Mouse (Mus musculus): ENCODE results near the gene Bicc1. TPM values are rescaled to one million over a fixed set of nuclear protein-coding genes. Genes with fewer than 3 reads are reported as not detected.
"Not testable (repeated sequence)": the region's sequence is repeated elsewhere in the genome, so short reads cannot be mapped to it uniquely, and the experiment has no call there.

The Bicc1 gene
- polyA plus RNA-seq, 1 experiment from 2014 or later: 3.7 TPM

GRCm38 (mm10) chr10:70968848-70969683, 190.4 kb downstream of the Bicc1 start:
- no peak overlapping the region for H3K4me2 ChIP-seq (replicated peaks)
- 82% methylated on average over 13 of the region's 13 CpGs for WGBS
- no peak overlapping the region for H3K4me3 ChIP-seq
- ATAC-seq (replicated peaks): no peak
- H3K9ac ChIP-seq (replicated peaks): no peak overlapping the region
- H3K27me3 ChIP-seq: no peaks in the 10 kb centered on the region
- no peaks in the 10 kb centered on the region for H3K36me3 ChIP-seq
- no peaks in the 10 kb centered on the region for H3K4me1 ChIP-seq
- no peak overlapping the region for H3K27ac ChIP-seq (replicated peaks)
- no peaks in the 10 kb centered on the region for H3K9me3 ChIP-seq

- no peak overlapping the region for H3K4me2 ChIP-seq (replicated peaks)
- H3K36me3 ChIP-seq: no peaks in the 10 kb centered on the region
- no peaks in the 10 kb centered on the region for H3K9me3 ChIP-seq
- no peak overlapping the region for H3K4me3 ChIP-seq
- no peak overlapping the region for H3K27ac ChIP-seq (replicated peaks)
- H3K4me1 ChIP-seq: no peaks in the 10 kb centered on the region
- no peaks in the 10 kb centered on the region for H3K27me3 ChIP-seq
- H3K9ac ChIP-seq (replicated peaks): no peak overlapping the region
- no peak for ATAC-seq (replicated peaks)
- 73% methylated on average over 16 of the region's 16 CpGs for WGBS
These were observed 192.7 kb downstream of the Bicc1 start for GRCm38 (mm10) chr10:70966642-70967345.

GRCm38 (mm10) chr10:70964706-70965105, 194.8 kb downstream of the Bicc1 start:
- H3K9ac ChIP-seq (replicated peaks): no peak overlapping the region
- H3K27ac ChIP-seq (replicated peaks): no peak overlapping the region
- H3K4me3 ChIP-seq: no peak overlapping the region
- no peak overlapping the region for H3K4me2 ChIP-seq (replicated peaks)
- ATAC-seq (replicated peaks): 0 out of 2 replicates have a peak, but pooled peaks have one; percentile 42
- H3K9me3 ChIP-seq: no peaks in the 10 kb centered on the region
- no peaks in the 10 kb centered on the region for H3K27me3 ChIP-seq
- H3K4me1 ChIP-seq: no peaks in the 10 kb centered on the region
- no peaks in the 10 kb centered on the region for H3K36me3 ChIP-seq
- WGBS: 37% methylated on average over 8 of the region's 8 CpGs

- no peak overlapping the region for H3K4me3 ChIP-seq
- H3K36me3 ChIP-seq: no peaks in the 10 kb centered on the region
- no peak overlapping the region for H3K4me2 ChIP-seq (replicated peaks)
- H3K27ac ChIP-seq (replicated peaks): no peak overlapping the region
- no peak overlapping the region for H3K9ac ChIP-seq (replicated peaks)
- no peaks in the 10 kb centered on the region for H3K9me3 ChIP-seq
- no peaks in the 10 kb centered on the region for H3K27me3 ChIP-seq
- no peaks in the 10 kb centered on the region for H3K4me1 ChIP-seq
- 55% methylated on average over 8 of the region's 8 CpGs for WGBS
- ATAC-seq (replicated peaks): 0 out of 2 replicates have a peak, but pooled peaks have one; percentile 28
These were observed 195.8 kb downstream of the Bicc1 start for GRCm38 (mm10) chr10:70963599-70964193.

GRCm38 (mm10) chr10:70961641-70962040, 197.9 kb downstream of the Bicc1 start:
- H3K4me1 ChIP-seq: no peaks in the 10 kb centered on the region
- WGBS: 86% methylated on average over 8 of the region's 8 CpGs
- H3K36me3 ChIP-seq: no peaks in the 10 kb centered on the region
- no peak overlapping the region for H3K4me3 ChIP-seq
- H3K27ac ChIP-seq (replicated peaks): no peak overlapping the region
- no peak for ATAC-seq (replicated peaks)
- no peaks in the 10 kb centered on the region for H3K27me3 ChIP-seq
- H3K4me2 ChIP-seq (replicated peaks): no peak overlapping the region
- no peaks in the 10 kb centered on the region for H3K9me3 ChIP-seq
- no peak overlapping the region for H3K9ac ChIP-seq (replicated peaks)

- H3K27me3 ChIP-seq; H3K9me3 ChIP-seq; H3K9ac ChIP-seq (replicated peaks); H3K27ac ChIP-seq (replicated peaks); H3K4me1 ChIP-seq; ATAC-seq (replicated peaks); H3K4me3 ChIP-seq; H3K36me3 ChIP-seq; H3K4me2 ChIP-seq (replicated peaks): not testable (repeated sequence)
- 92% methylated on average over 6 of the region's 6 CpGs for WGBS
These were observed 199.1 kb downstream of the Bicc1 start for GRCm38 (mm10) chr10:70960396-70960795.

GRCm38 (mm10) chr10:70952770-70953147, 206.7 kb downstream of the Bicc1 start:
- H3K4me2 ChIP-seq (replicated peaks): peak overlapping the region; percentile 45; the same call in 1 of the 2 replicates
- no peak overlapping the region for H3K4me3 ChIP-seq
- ATAC-seq (replicated peaks): no peak; the same call in 1 of the 2 replicates
- whole genome bisulfite sequencing: 56% methylated on average over 5 of the region's 5 CpGs
- no peak overlapping the region for H3K9ac ChIP-seq (replicated peaks)
- peaks cover 31% of the 10 kb centered on the region for H3K4me1 ChIP-seq
- no peaks in the 10 kb centered on the region for H3K27me3 ChIP-seq
- peak overlapping the region; percentile 92 for H3K27ac ChIP-seq (replicated peaks)
- no peaks in the 10 kb centered on the region for H3K9me3 ChIP-seq
- H3K36me3 ChIP-seq: no peaks in the 10 kb centered on the region

- peak overlapping the region; percentile 42; the same call in 1 of the 2 replicates for H3K9ac ChIP-seq (replicated peaks)
- H3K4me1 ChIP-seq: peaks cover 31% of the 10 kb centered on the region
- no peaks in the 10 kb centered on the region for H3K27me3 ChIP-seq
- ATAC-seq (replicated peaks): peak; percentile 86
- peak overlapping the region; percentile 92 for H3K27ac ChIP-seq (replicated peaks)
- no peaks in the 10 kb centered on the region for H3K9me3 ChIP-seq
- H3K4me2 ChIP-seq (replicated peaks): peak overlapping the region; percentile 45
- 31% methylated on average over 11 of the region's 11 CpGs for WGBS
- H3K4me3 ChIP-seq: peak overlapping the region; percentile 33
- no peaks in the 10 kb centered on the region for H3K36me3 ChIP-seq
These were observed 207.3 kb downstream of the Bicc1 start for GRCm38 (mm10) chr10:70952056-70952769.

GRCm38 (mm10) chr10:70950105-70950424, 209.4 kb downstream of the Bicc1 start:
- Histone ChIP-seq H3K36me3 (no peaks in the 10 kb centered on the region), H3K9me3 (no peaks in the 10 kb centered on the region), H3K4me2 (replicated peaks) (peak overlapping the region; percentile 38), H3K4me3 (no peak overlapping the region), H3K27me3 (no peaks in the 10 kb centered on the region), H3K27ac (replicated peaks) (peak overlapping the region; percentile 55; the same call in 1 of the 2 replicates), H3K9ac (replicated peaks) (no peak overlapping the region), H3K4me1 (peaks cover 35% of the 10 kb centered on the region)
- 34% methylated on average over 3 of the region's 3 CpGs for WGBS
- ATAC-seq (replicated peaks): peak; percentile 35; the same call in 1 of the 2 replicates

GRCm38 (mm10) chr10:70949254-70950104, 210.0 kb downstream of the Bicc1 start:
- Histone ChIP-seq H3K9ac (replicated peaks) (0 out of 2 replicates have a peak overlapping the region, but pooled peaks have one; percentile 29), H3K27ac (replicated peaks) (peak overlapping the region; percentile 55), H3K27me3 (no peaks in the 10 kb centered on the region), H3K36me3 (no peaks in the 10 kb centered on the region), H3K4me3 (peak overlapping the region; percentile 19), H3K4me1 (peaks cover 39% of the 10 kb centered on the region), H3K9me3 (no peaks in the 10 kb centered on the region), H3K4me2 (replicated peaks) (peak overlapping the region; percentile 38)
- ATAC-seq (replicated peaks): peak; percentile 61
- 13% methylated on average over 23 of the region's 23 CpGs for WGBS

- H3K4me1 ChIP-seq: peaks cover 39% of the 10 kb centered on the region
- 70% methylated on average over 10 of the region's 10 CpGs for WGBS
- no peak for ATAC-seq (replicated peaks)
- no peak overlapping the region for H3K27ac ChIP-seq (replicated peaks)
- H3K27me3 ChIP-seq: no peaks in the 10 kb centered on the region
- H3K4me3 ChIP-seq: no peak overlapping the region
- H3K9me3 ChIP-seq: no peaks in the 10 kb centered on the region
- H3K4me2 ChIP-seq (replicated peaks): no peak overlapping the region
- H3K36me3 ChIP-seq: no peaks in the 10 kb centered on the region
- no peak overlapping the region for H3K9ac ChIP-seq (replicated peaks)
These were observed 211.2 kb downstream of the Bicc1 start for GRCm38 (mm10) chr10:70948276-70948675.

Data from forebrain, embryonic 15.5 days (tissue).